Mouse (Mus musculus) kidney, adult 2 months (tissue): ENCODE data around the gene Vps13c. TPM values are rescaled to one million over a fixed set of nuclear protein-coding genes. Genes with fewer than 3 reads are reported as not detected.

Source experiments
- DNase-seq: peaks from one replicate; pipeline ENCODE4 v3.0.0; 2021
- H3K27ac ChIP-seq: fragments of 200-500 bp; 2 replicates; pipeline ENCODE4 v1.5.1; 2012; ENCODE audit warnings: low read depth, low read length, control low read depth, inconsistent platforms; ENCODE audit not compliant: insufficient read depth
- H3K27me3 ChIP-seq: fragments of 200-500 bp; replicated peaks from 2 replicates; pipeline ENCODE4 v1.6.1; 2012; ENCODE audit warnings: mild to moderate bottlenecking, moderate library complexity, low read length, inconsistent platforms; ENCODE audit not compliant: control insufficient read depth, insufficient read depth
- H3K36me3 ChIP-seq: fragments of 200-500 bp; 2 replicates; pipeline ENCODE4 v1.6.1; 2012; ENCODE audit warnings: mild to moderate bottlenecking, moderate library complexity, low read length, inconsistent platforms; ENCODE audit not compliant: control insufficient read depth, insufficient read depth
- H3K4me1 ChIP-seq: fragments of 200-500 bp; 2 replicates; pipeline ENCODE4 v1.6.1; 2011; ENCODE audit warnings: low read length; ENCODE audit not compliant: control insufficient read depth, insufficient read depth
- H3K4me3 ChIP-seq: fragments of 200-500 bp; 2 replicates; pipeline ENCODE4 v1.5.1; 2011; ENCODE audit warnings: mild to moderate bottlenecking, low read depth, low read length, control low read depth; ENCODE audit not compliant: insufficient read depth
- CTCF ChIP-seq: fragments of 200-500 bp; conservative IDR thresholded peaks from 2 replicates; pipeline ENCODE4 v1.5.1; 2011; ENCODE audit warnings: low read depth, mild to moderate bottlenecking, control low read depth, low read length, moderate library complexity, mixed read lengths; ENCODE audit not compliant: insufficient read depth, insufficient read length
- POLR2A ChIP-seq: fragments of 200-500 bp; IDR thresholded peaks from one replicate; pipeline ENCODE4 v1.6.1; 2011; ENCODE audit warnings: low read depth, low read length, control low read depth
- WGBS: fragments of 180-500 bp; shearing (Covaris S2); methylation state at CpG from one replicate; pipeline ENCODE4 v1.1.7; 2018; 5-methylcytosine and 5-hydroxymethylcytosine counted together
- polyA plus RNA-seq: library from polyadenylated mRNA; depleted of rRNA; stranded (reverse); fragments of >200 nt; gene quantifications from 2 replicates; pipeline ENCODE4 v1.2.3, GENCODE M21; 2012

Gene Vps13c
- polyA plus RNA-seq, 1 experiment: 5.0 TPM

DNA sequence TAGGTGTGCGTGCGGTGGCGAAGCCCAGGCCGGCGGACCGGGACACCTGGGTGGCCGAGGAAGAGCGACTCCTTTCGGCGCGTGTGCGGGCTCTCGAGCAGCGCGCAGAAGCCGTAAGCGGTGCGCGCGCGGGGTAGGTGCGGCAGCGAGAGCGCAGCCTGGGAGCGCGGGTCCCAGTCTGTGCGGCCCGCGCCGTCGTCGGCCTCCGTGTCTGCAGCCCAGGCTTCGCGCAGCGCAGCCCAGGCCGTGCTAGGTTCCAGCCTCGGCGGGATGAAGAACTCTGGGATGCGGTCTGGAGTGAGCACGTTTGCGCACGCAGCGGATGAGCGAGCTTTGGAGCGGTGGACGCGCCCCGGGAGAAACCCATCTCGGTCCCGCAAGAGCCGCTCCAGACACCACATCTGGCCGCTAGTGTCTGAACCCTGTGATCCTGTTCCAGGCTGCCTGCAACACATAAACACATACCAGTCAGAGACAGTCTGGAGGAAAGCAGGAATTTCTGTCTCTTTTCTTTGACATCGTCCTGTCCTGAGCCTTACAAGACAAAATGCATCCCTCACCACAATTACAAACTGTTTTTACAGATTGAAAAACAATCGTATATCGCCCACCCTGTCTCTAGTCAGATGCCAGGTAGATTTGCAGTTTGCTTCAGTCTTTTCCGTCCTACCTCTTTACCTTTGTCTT lies 8.7 kb upstream of the Vps13c start:
- no peaks in the 10 kb centered on the region for H3K4me1 ChIP-seq
- WGBS: 2% methylated on average over 57 of the region's 57 CpGs
- H3K27me3 ChIP-seq: no peaks in the 10 kb centered on the region; the same call in 1 of the 2 replicates
- H3K27ac ChIP-seq: no peak overlapping the region
- no peak for TF ChIP-seq POLR2A
- no peak for TF ChIP-seq CTCF
- no peak for DNase-seq
- peak overlapping the region; percentile 38; the same call in 1 of the 2 replicates for H3K4me3 ChIP-seq
- no peaks in the 10 kb centered on the region for H3K36me3 ChIP-seq

DNA sequence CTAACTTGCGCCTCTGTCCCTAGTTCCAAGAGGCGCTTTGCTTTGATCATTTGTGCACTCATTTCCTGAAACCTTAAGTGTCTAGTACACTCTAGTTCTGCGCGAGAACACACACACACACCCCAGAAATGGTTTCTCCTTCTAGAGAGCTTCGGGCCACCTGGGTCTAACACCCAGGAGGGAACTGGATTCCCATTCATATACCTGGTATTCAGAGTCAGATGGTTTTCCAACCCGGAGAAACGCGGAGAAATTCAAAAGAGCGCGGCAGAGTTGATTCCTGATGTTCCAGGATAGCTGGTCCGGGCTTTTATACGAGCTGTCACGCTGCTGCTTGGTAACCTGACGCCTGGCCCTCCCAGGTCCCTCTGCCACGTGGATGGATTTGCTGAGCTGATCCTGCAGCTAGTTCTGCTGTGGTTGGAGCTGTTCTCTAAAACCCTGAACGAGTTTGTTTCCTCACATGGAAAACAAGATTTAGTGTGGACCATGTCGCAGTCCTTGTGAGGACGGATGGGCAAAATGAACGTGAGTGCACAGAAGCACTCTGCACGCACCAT lies 8.1 kb upstream of the Vps13c start, which contains the start of gene C2cd4a:
Gene C2cd4a (minus strand): TSS at position 285 of the 560 bp plus-strand sequence.
- 3% methylated on average over 20 of the region's 20 CpGs for WGBS
- H3K36me3 ChIP-seq: no peaks in the 10 kb centered on the region
- H3K4me1 ChIP-seq: no peaks in the 10 kb centered on the region; the same call in 1 of the 2 replicates
- H3K27ac ChIP-seq: no peak within 1 kb of the TSS
- peak; percentile 30 for DNase-seq
- TF ChIP-seq POLR2A (no peak), CTCF (no peak)
- no peaks in the 10 kb centered on the region; the same call in 1 of the 2 replicates for H3K27me3 ChIP-seq
- peak within 1 kb of the TSS; percentile 38; the same call in 1 of the 2 replicates for H3K4me3 ChIP-seq

DNA sequence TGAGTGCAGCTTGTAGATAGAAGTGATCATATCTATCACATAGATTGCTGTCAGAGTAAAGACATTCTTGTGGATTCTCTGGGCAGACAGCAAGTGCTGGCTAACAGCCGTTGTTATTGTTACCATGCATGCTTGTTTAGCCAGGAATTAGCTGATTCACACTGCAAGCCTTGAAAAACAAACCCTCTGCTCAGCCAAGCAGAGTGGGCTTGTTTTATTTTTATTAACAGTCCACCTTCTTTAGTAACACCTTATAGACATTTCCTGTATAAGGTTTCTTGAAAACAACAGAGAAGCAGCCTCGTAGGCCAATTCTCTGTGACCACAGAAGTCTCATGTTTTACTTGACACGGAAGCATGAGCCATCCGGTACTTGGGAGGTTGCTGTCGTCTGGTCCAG lies 5.7 kb upstream of the Vps13c start:
- TF ChIP-seq CTCF (no peak), POLR2A (no peak)
- no peaks in the 10 kb centered on the region; the same call in 1 of the 2 replicates for H3K27me3 ChIP-seq
- H3K36me3 ChIP-seq: no peaks in the 10 kb centered on the region
- WGBS: 62% methylated on average over 5 of the region's 5 CpGs
- no peak for DNase-seq
- H3K4me3 ChIP-seq: no peak overlapping the region
- peaks cover 6% of the 10 kb centered on the region for H3K4me1 ChIP-seq
- no peak overlapping the region for H3K27ac ChIP-seq

DNA sequence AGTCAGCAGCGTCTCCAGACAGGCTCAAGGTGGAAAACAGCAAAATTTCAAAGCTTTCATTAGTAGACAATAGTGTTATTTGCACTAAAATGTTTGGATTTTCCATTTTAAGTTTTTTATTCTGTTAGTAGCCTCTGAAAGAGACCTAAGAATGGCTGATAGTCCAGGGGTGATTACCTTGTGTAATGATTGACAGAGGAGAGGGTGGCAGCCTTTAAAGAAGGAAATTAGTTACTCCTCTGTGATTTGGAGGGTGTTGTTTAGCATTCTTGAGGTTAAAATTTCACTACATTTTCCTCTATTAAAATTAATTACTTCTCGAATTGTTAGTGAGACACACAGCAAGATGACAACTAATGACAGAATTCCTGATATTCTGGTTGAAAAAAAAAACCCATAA lies 2.9 kb upstream of the Vps13c start:
- H3K27ac ChIP-seq: no peak overlapping the region
- DNase-seq: peak; percentile 81
- H3K36me3 ChIP-seq: no peaks in the 10 kb centered on the region
- 39% methylated on average over 2 of the region's 2 CpGs for WGBS
- no peaks in the 10 kb centered on the region for H3K27me3 ChIP-seq
- peaks cover 8% of the 10 kb centered on the region for H3K4me1 ChIP-seq
- H3K4me3 ChIP-seq: no peak overlapping the region
- no peak for TF ChIP-seq POLR2A
- no peak for TF ChIP-seq CTCF

DNA sequence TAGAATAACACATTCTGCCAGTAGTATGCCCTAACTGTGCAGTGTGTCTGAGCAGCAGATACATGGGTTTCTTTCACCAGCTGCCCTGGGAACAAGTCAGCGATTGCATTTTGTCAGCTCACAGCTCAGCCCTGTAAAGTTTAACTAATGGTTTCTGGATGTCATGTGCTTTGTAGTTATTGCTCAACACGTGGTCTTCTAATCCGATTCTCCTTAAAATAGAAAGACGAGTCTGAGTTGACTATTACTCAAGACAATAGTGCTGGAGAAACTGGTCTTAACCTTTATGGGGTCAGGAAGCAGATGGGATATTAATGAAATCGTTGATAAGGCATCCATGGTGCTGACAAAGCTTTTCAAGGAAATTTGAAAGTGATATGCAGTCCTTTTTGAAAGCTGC lies 2.6 kb downstream of the Vps13c start:
- peaks cover 5% of the 10 kb centered on the region for H3K4me1 ChIP-seq
- no peaks in the 10 kb centered on the region for H3K36me3 ChIP-seq
- no peak for TF ChIP-seq CTCF
- no peak for TF ChIP-seq POLR2A
- H3K27me3 ChIP-seq: no peaks in the 10 kb centered on the region
- H3K27ac ChIP-seq: no peak overlapping the region
- WGBS: 26% methylated on average over 5 of the region's 5 CpGs
- no peak overlapping the region for H3K4me3 ChIP-seq
- peak; percentile 69 for DNase-seq

DNA sequence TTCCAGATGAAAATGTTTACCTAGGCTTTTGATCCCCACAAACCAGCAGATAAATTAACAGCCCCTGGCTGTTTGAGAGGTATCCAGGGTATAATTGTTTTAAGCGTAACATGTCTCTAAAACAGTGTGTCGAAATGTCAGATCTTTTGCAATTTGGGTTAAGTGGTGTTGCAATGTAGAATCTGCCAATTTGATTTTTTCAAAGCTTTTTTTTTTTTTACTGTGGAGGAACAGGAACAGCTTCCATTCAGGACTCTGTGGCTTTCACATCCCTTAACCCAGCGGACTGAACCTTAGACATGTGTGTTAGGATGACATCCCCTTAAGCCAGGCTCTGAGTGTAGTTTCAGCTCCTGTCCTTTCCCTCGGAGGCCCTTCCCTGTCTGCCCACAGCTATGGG lies 4.8 kb downstream of the Vps13c start:
- Histone ChIP-seq H3K4me1 (no peaks in the 10 kb centered on the region), H3K27ac (no peak overlapping the region), H3K36me3 (no peaks in the 10 kb centered on the region), H3K27me3 (no peaks in the 10 kb centered on the region), H3K4me3 (no peak overlapping the region)
- DNase-seq: no peak
- 80% methylated on average over 4 of the region's 4 CpGs for WGBS
- TF ChIP-seq POLR2A: no peak
- TF ChIP-seq CTCF: no peak

DNA sequence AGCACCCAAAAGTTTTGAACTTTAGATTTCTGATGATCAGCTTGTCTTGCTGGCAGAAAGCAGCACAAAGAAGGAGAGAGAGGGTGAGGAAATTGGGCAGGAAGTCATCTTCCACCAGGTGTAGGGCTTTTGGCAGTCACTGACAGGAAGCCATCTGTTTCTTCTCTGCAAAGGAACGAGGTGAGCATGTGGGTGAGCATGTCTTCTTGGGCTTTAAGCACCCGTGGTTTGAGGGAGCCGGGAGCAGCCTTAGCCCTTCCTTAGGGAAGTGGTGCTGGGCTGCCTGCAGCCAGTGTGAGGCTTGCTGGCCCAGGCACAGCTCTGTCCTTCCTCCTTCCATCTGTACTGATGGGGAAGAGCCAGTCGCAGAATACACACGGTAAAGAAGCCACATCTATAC lies 5.5 kb downstream of the Vps13c start:
- 60% methylated on average over 5 of the region's 5 CpGs for WGBS
- Histone ChIP-seq H3K27ac (no peak overlapping the region), H3K36me3 (no peaks in the 10 kb centered on the region), H3K4me1 (no peaks in the 10 kb centered on the region), H3K27me3 (no peaks in the 10 kb centered on the region), H3K4me3 (no peak overlapping the region)
- DNase-seq: no peak
- TF ChIP-seq CTCF (no peak), POLR2A (no peak)
